Mouse (Mus musculus): ENCODE data around the gene Slc19a3. TPM values are rescaled to one million over a fixed set of nuclear protein-coding genes. Genes with fewer than 3 reads are reported as not detected.

Slc19a3 gene
- total RNA-seq (2014; rRNA removed), result 0.71 and 0.99 TPM in 2 replicates
- polyA plus RNA-seq (2015; fragmentation: Nextera tagmentation; extraction: Ambion mirVana), result 0.83 and 0.90 TPM in 2 replicates

DNA sequence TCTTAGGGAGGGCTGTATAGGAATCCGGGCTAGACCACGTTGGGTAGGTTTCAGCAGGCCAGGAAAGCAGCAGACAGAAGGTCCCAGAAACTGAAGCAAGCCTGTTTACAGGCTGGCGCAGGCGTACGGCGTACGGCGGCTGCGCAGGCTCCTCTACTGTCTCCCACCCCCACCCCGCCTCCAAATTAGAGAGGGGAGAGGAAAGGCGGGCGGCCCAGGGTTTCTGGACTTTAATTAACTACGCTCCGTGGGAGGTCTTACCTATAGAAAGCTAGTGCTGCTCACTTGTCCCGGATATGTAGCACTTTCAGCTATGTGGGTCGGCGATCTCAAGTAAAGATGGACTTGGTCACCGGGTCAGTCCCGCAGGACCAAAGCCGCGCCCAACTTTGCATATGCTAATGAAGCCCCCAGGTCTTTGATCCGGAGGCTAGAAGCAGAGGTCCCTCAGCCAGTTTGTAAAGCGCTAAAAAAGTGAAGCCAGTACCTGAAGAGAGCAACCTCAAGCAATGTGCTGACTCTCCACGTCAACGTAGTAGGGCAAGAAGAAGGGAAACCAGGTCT lies at the start of gene Slc19a3:
TSS of gene Slc19a3 (minus strand) at position 340 of the 564 bp plus-strand sequence.
- peak within 1 kb of the TSS; percentile 44 for H3K9ac ChIP-seq (replicated peaks; ENCODE audit: low read length, poor library complexity, severe bottlenecking)
- no peaks in the 10 kb centered on the region for H3K4me1 ChIP-seq (ENCODE audit: insufficient read depth, low read length)
- H3K27me3 ChIP-seq (ENCODE audit: insufficient read depth, low read length), result no peaks in the 10 kb centered on the region
- peak; percentile 92 for ATAC-seq (ENCODE audit: low FRiP score)
- peak; percentile 72 for DNase-seq (ENCODE audit: low spot score)
- 0 out of 2 replicates have a peak within 1 kb of the TSS, but pooled peaks have one; percentile 26 for H3K27ac ChIP-seq (ENCODE audit: low read depth, low read length)
- H3K9me3 ChIP-seq (ENCODE audit: low read length), result no peaks in the 10 kb centered on the region
- no peak for TF ChIP-seq CTCF (IDR thresholded peaks at IDR 0.05)
- peak within 1 kb of the TSS; percentile 59 for H3K4me2 ChIP-seq (ENCODE audit: low read depth, low read length, poor library complexity, severe bottlenecking)
- under 1% methylated on average over 25 of the region's 25 CpGs for WGBS
- no peaks in the 10 kb centered on the region for H3K36me3 ChIP-seq (ENCODE audit: insufficient read depth, low read length)
- H3K4me3 ChIP-seq (ENCODE audit: low read depth, low read length), result peak within 1 kb of the TSS; percentile 39

GRCm38 (mm10) chr1:83084790-83085189 lies 46.5 kb upstream of the Slc19a3 start:
- no peak for TF ChIP-seq CTCF (IDR thresholded peaks at IDR 0.05)
- H3K4me1 ChIP-seq (ENCODE audit: insufficient read depth, low read length), result no peaks in the 10 kb centered on the region
- 94% methylated on average over 2 of the region's 2 CpGs for WGBS

GRCm38 (mm10) chr1:83077016-83077415 lies 38.8 kb upstream of the Slc19a3 start:
- no peak for DNase-seq (ENCODE audit: low spot score)
- no peak for TF ChIP-seq CTCF (IDR thresholded peaks at IDR 0.05)
- H3K4me1 ChIP-seq (ENCODE audit: insufficient read depth, low read length), result no peaks in the 10 kb centered on the region
- no peaks in the 10 kb centered on the region for H3K9me3 ChIP-seq (ENCODE audit: low read length)
- ATAC-seq (ENCODE audit: low FRiP score), result no peak
- no peak overlapping the region for H3K9ac ChIP-seq (replicated peaks; ENCODE audit: low read length, poor library complexity, severe bottlenecking)
- H3K4me2 ChIP-seq (ENCODE audit: low read depth, low read length, poor library complexity, severe bottlenecking), result no peak overlapping the region
- H3K27me3 ChIP-seq (ENCODE audit: insufficient read depth, low read length), result no peaks in the 10 kb centered on the region
- WGBS, result 76% methylated on average over 6 of the region's 6 CpGs
- H3K4me3 ChIP-seq (ENCODE audit: low read depth, low read length), result no peak overlapping the region
- no peaks in the 10 kb centered on the region for H3K36me3 ChIP-seq (ENCODE audit: insufficient read depth, low read length)
- no peak overlapping the region for H3K27ac ChIP-seq (ENCODE audit: low read depth, low read length)

More at GRCm38 (mm10) chr1:83084790-83085189, 46.5 kb upstream of the Slc19a3 start:
- H3K36me3 ChIP-seq (ENCODE audit: insufficient read depth, low read length), result no peaks in the 10 kb centered on the region
- H3K27ac ChIP-seq (ENCODE audit: low read depth, low read length), result no peak overlapping the region
- DNase-seq (ENCODE audit: low spot score) (no peak), ATAC-seq (ENCODE audit: low FRiP score) (no peak)
- H3K4me2 ChIP-seq (ENCODE audit: low read depth, low read length, poor library complexity, severe bottlenecking), result no peak overlapping the region
- no peaks in the 10 kb centered on the region for H3K9me3 ChIP-seq (ENCODE audit: low read length)
- no peak overlapping the region for H3K4me3 ChIP-seq (ENCODE audit: low read depth, low read length)
- H3K27me3 ChIP-seq (ENCODE audit: insufficient read depth, low read length), result no peaks in the 10 kb centered on the region
- H3K9ac ChIP-seq (replicated peaks; ENCODE audit: low read length, poor library complexity, severe bottlenecking), result no peak overlapping the region

DNA sequence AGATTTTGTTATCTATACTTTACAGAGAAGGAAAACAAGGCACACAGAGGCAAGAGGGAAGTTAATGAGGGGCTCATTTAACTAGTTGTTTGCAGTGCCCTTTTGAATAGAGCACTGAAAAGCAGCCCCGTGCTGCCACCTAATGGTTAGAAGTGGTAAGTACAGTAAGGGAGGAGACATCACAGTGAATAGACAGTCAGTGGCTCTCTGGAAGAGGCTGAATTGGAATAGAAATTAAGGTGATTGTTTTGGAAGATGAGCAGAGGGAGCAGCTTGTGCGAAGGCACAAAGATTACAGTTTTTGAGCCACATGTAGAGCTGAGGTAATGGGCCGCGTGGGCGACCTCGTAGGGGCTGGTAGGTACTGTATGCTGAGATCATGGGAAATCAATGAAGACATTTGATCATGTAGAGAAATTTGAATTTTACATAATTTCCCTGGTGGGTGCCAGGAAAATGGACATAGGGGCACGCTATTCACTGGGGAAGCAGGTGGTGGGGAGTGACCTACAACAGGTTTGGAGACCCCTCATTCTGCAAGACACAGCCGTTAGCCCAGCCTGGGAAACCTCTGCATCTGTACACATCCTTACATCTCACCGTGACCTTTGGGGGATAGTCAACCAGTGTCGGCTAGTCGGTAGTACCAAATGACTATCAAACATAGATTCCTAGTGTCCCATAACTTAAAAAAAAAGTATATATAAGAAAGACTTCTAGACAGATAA lies 38.1 kb upstream of the Slc19a3 start:
- H3K9ac ChIP-seq (replicated peaks; ENCODE audit: low read length, poor library complexity, severe bottlenecking), result 0 out of 2 replicates have a peak overlapping the region, but pooled peaks have one; percentile 1
- H3K4me2 ChIP-seq (ENCODE audit: low read depth, low read length, poor library complexity, severe bottlenecking), result peak overlapping the region; percentile 46
- H3K27me3 ChIP-seq (ENCODE audit: insufficient read depth, low read length), result no peaks in the 10 kb centered on the region
- H3K27ac ChIP-seq (ENCODE audit: low read depth, low read length), result no peak overlapping the region
- DNase-seq (ENCODE audit: low spot score) (peak; percentile 86), ATAC-seq (ENCODE audit: low FRiP score) (peak; percentile 94)
- H3K36me3 ChIP-seq (ENCODE audit: insufficient read depth, low read length), result no peaks in the 10 kb centered on the region
- 49% methylated on average over 11 of the region's 11 CpGs for WGBS
- TF ChIP-seq CTCF (IDR thresholded peaks at IDR 0.05), result peak; percentile 97
- H3K4me1 ChIP-seq (ENCODE audit: insufficient read depth, low read length), result no peaks in the 10 kb centered on the region
- H3K4me3 ChIP-seq (ENCODE audit: low read depth, low read length), result peak overlapping the region; percentile 22
- H3K9me3 ChIP-seq (ENCODE audit: low read length), result no peaks in the 10 kb centered on the region

DNA sequence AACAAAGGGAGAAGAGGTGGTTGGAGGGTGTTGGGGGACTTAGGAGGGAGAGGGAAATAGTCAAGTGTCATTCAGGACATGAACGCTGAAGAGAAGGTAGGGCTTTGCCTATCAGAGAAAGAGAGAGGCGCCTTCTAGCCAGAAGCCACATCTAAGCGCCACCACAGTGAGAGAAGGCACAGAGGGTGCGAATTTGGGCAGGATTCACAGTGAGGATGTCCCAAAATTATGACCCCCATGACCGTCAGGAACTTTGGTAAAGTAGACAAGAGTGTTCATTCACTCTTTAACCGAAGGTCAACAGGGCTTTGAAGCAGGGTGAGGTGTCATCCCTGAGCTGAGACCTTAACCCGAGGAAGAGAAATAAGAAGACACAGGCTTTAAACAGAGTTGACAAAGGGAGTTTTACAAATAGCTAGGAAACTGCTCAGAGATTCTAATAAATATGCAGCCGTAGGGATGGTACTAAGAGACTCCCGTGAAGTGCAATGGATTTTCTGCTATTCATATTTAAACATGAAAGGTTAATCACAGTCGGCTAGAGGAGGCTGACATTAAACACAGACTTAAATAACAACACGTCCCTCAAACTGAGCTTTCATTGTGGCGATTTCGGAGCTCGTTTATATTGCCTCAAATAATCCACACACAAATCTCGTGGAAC lies 37.4 kb upstream of the Slc19a3 start:
- ATAC-seq (ENCODE audit: low FRiP score) (peak; percentile 72; the same call in 1 of the 2 replicates), DNase-seq (ENCODE audit: low spot score) (no peak)
- H3K9ac ChIP-seq (replicated peaks; ENCODE audit: low read length, poor library complexity, severe bottlenecking), result no peak overlapping the region
- no peaks in the 10 kb centered on the region for H3K9me3 ChIP-seq (ENCODE audit: low read length)
- H3K27ac ChIP-seq (ENCODE audit: low read depth, low read length), result no peak overlapping the region; the same call in 1 of the 2 replicates
- no peak for TF ChIP-seq CTCF (IDR thresholded peaks at IDR 0.05)
- peak overlapping the region; percentile 46 for H3K4me2 ChIP-seq (ENCODE audit: low read depth, low read length, poor library complexity, severe bottlenecking)
- H3K27me3 ChIP-seq (ENCODE audit: insufficient read depth, low read length), result no peaks in the 10 kb centered on the region
- no peaks in the 10 kb centered on the region for H3K36me3 ChIP-seq (ENCODE audit: insufficient read depth, low read length)
- peak overlapping the region; percentile 22 for H3K4me3 ChIP-seq (ENCODE audit: low read depth, low read length)
- no peaks in the 10 kb centered on the region for H3K4me1 ChIP-seq (ENCODE audit: insufficient read depth, low read length)
- 32% methylated on average over 15 of the region's 15 CpGs for WGBS
